Mouse (Mus musculus) ovary, adult 18-20 months (tissue): ENCODE measurements around the gene Reg3d.
"Not testable (repeated sequence)": the region's sequence is repeated elsewhere in the genome, so short reads cannot be mapped to it uniquely, and the experiment has no call there.

ENCODE experiments used
- DNase-seq: peaks from one replicate; pipeline ENCODE4 v3.0.0; 2022; ENCODE audit warnings: low spot score, mixed read lengths

Reg3d gene

GRCm38 (mm10) chr6:78378765-78379164 lies at the start of gene Reg3d:
TSS of gene Reg3d (minus strand) at chr6:78378865.
- no peak for DNase-seq

GRCm38 (mm10) chr6:78425497-78425896 lies 46.8 kb upstream of the Reg3d start:
- DNase-seq = no peak

- not testable (repeated sequence) for DNase-seq
Measured at GRCm38 (mm10) chr6:78422411-78422810, 43.7 kb upstream of the Reg3d start, which contains the start of gene Reg1. TSS of gene Reg1 (plus strand) at chr6:78422711.

- not testable (repeated sequence) for DNase-seq
Measured at GRCm38 (mm10) chr6:78395323-78395722, 16.7 kb upstream of the Reg3d start, which contains the start of gene Reg2. TSS of gene Reg2 (plus strand) at chr6:78395623.

- DNase-seq = no peak
Measured at GRCm38 (mm10) chr6:78385609-78386008, 6.9 kb upstream of the Reg3d start.

GRCm38 (mm10) chr6:78380409-78380808 lies 1.7 kb upstream of the Reg3d start, which contains the start of gene Reg3a:
TSS of gene Reg3a (plus strand) at chr6:78380709.
- no peak for DNase-seq

GRCm38 (mm10) chr6:78370357-78370756 lies 8.3 kb downstream of the Reg3d start, which contains the start of gene Reg3b:
TSS of gene Reg3b (plus strand) at chr6:78370657.
- DNase-seq = no peak

GRCm38 (mm10) chr6:78361971-78362563 lies 16.6 kb downstream of the Reg3d start:
- DNase-seq = no peak

- DNase-seq = no peak
Measured at GRCm38 (mm10) chr6:78341689-78342088, 37.0 kb downstream of the Reg3d start.

- no peak for DNase-seq
Measured at GRCm38 (mm10) chr6:78340296-78340695, 38.4 kb downstream of the Reg3d start.

- no peak for DNase-seq
Measured at GRCm38 (mm10) chr6:78331919-78332569, 46.6 kb downstream of the Reg3d start.

GRCm38 (mm10) chr6:78329166-78329565 lies 49.5 kb downstream of the Reg3d start:
- no peak for DNase-seq

- DNase-seq = no peak
Measured at GRCm38 (mm10) chr6:78327798-78328197, 50.9 kb downstream of the Reg3d start.
